Mouse (Mus musculus) lung, adult 2 months (tissue): ENCODE data around the gene Klhl26.
A peak's percentile ranks its signal among the peaks of the same experiment; 100 is the strongest.

Source experiments
- CTCF ChIP-seq: fragments of 200-500 bp; IDR thresholded peaks from 2 replicates; pipeline ENCODE4 v1.5.1; 2011; ENCODE audit warnings: mild to moderate bottlenecking, low read length, control low read depth; ENCODE audit not compliant: insufficient read depth
- POLR2A ChIP-seq: fragments of 200-500 bp; IDR thresholded peaks from 2 replicates; pipeline ENCODE4 v1.6.1; 2011; ENCODE audit warnings: low read depth, mild to moderate bottlenecking, control low read depth, low read length, borderline replicate concordance; ENCODE audit errors: extremely low read depth

- TF ChIP-seq CTCF (peak; percentile 43; the same call in 1 of the 2 replicates), POLR2A (peak; percentile 52; the same call in 1 of the 2 replicates)
These were observed 29.7 kb upstream of the Klhl26 start, which contains the start of gene Rex1bd for GRCm38 (mm10) chr8:70506328-70507026.
